Mouse (Mus musculus) adipocyte (in vitro differentiated cells): ENCODE data around the gene Coro1c.

Experiments used
- DNase-seq: peaks from one replicate; pipeline ENCODE4 v3.0.0-alpha.2; 2016; ENCODE audit warnings: low spot score

Gene Coro1c

GRCm38 (mm10) chr5:113924608-113925007, 16.1 kb upstream of the Coro1c start:
- no peak for DNase-seq

GRCm38 (mm10) chr5:113921310-113922166, 13.0 kb upstream of the Coro1c start:
- DNase-seq = no peak

GRCm38 (mm10) chr5:113919060-113919459, 10.5 kb upstream of the Coro1c start:
- no peak for DNase-seq

GRCm38 (mm10) chr5:113918654-113919053, 10.1 kb upstream of the Coro1c start:
- no peak for DNase-seq

- DNase-seq = no peak
Observed at GRCm38 (mm10) chr5:113910705-113911104, 2.1 kb upstream of the Coro1c start.

- no peak for DNase-seq
Observed at GRCm38 (mm10) chr5:113910065-113910701, 1.6 kb upstream of the Coro1c start.

GRCm38 (mm10) chr5:113907786-113908567, 581 bp downstream of the Coro1c start:
- DNase-seq = no peak

- DNase-seq = peak; percentile 46
Observed at GRCm38 (mm10) chr5:113906958-113907735, 1.4 kb downstream of the Coro1c start.

GRCm38 (mm10) chr5:113904987-113905386, 3.6 kb downstream of the Coro1c start:
- no peak for DNase-seq

GRCm38 (mm10) chr5:113902983-113903382, 5.6 kb downstream of the Coro1c start:
- DNase-seq = no peak

GRCm38 (mm10) chr5:113902017-113902416, 6.5 kb downstream of the Coro1c start:
- no peak for DNase-seq

GRCm38 (mm10) chr5:113901074-113901571, 7.4 kb downstream of the Coro1c start:
- peak; percentile 32 for DNase-seq

GRCm38 (mm10) chr5:113899543-113899942, 9.0 kb downstream of the Coro1c start:
- DNase-seq = peak; percentile 58

- DNase-seq = no peak
Observed at GRCm38 (mm10) chr5:113892005-113892404, 16.6 kb downstream of the Coro1c start.

GRCm38 (mm10) chr5:113890874-113891273, 17.7 kb downstream of the Coro1c start:
- DNase-seq = no peak

- DNase-seq = no peak
Observed at GRCm38 (mm10) chr5:113889912-113890311, 18.6 kb downstream of the Coro1c start.

- no peak for DNase-seq
Observed at GRCm38 (mm10) chr5:113889181-113889906, 19.2 kb downstream of the Coro1c start.

GRCm38 (mm10) chr5:113888186-113888795, 20.3 kb downstream of the Coro1c start:
- no peak for DNase-seq

GRCm38 (mm10) chr5:113887132-113887531, 21.4 kb downstream of the Coro1c start:
- peak; percentile 41 for DNase-seq

- DNase-seq = no peak
Observed at GRCm38 (mm10) chr5:113885623-113886022, 22.9 kb downstream of the Coro1c start.
